Mouse (Mus musculus) cortical plate, adult 2 months (tissue): ENCODE results near the gene Grk3. TPM values are rescaled to one million over a fixed set of nuclear protein-coding genes. Genes with fewer than 3 reads are reported as not detected.

Source experiments
- H3K27ac ChIP-seq: fragments of 200-500 bp; 2 replicates; pipeline ENCODE4 v1.5.1; 2012; ENCODE audit warnings: low read length, control low read depth, inconsistent platforms; ENCODE audit not compliant: insufficient read depth
- H3K4me1 ChIP-seq: fragments of 200-500 bp; 2 replicates; pipeline ENCODE4 v1.6.1; 2011; ENCODE audit warnings: low read length; ENCODE audit not compliant: control insufficient read depth, insufficient read depth
- H3K4me3 ChIP-seq: fragments of 200-500 bp; 2 replicates; pipeline ENCODE4 v1.5.1; 2011; ENCODE audit warnings: mild to moderate bottlenecking, low read length, control low read depth; ENCODE audit not compliant: insufficient read depth
- CTCF ChIP-seq: fragments of 200-500 bp; IDR thresholded peaks from 2 replicates; pipeline ENCODE4 v1.5.1; 2011; ENCODE audit warnings: mild to moderate bottlenecking, control low read depth, low read length; ENCODE audit not compliant: insufficient read depth; ENCODE audit errors: extremely low read depth
- POLR2A ChIP-seq: fragments of 200-500 bp; IDR thresholded peaks from 2 replicates; pipeline ENCODE4 v1.6.1; 2011; ENCODE audit warnings: mild to moderate bottlenecking, low read length, control low read depth; ENCODE audit not compliant: insufficient read depth; ENCODE audit errors: extremely low read depth
- polyA plus RNA-seq: library from polyadenylated mRNA; depleted of rRNA; stranded (reverse); fragments of >200 nt; gene quantifications from 2 replicates; pipeline ENCODE4 v1.2.3, GENCODE M21; 2012

Gene Grk3
- polyA plus RNA-seq, 1 experiment = 51.1 TPM

DNA sequence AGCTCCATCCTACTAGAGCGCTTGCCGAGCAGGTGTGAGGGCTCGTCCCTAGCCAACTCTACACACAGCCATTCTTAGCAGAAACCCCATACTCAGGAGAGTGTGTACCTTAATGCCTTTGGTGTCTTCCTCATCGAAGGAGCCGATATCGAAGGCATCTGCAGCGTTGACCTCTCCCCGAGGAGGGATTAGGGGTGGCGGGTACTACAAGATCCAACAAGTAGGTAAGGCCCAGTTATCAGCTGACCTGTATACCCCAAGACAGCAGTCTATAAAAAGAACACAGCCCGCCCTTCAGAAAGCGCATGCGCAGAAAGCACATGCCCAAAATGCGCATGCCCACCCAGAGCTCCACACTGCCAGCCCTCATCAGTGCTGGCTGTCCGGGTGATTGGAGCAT lies 91.8 kb downstream of the Grk3 start:
- Histone ChIP-seq H3K27ac (no peak overlapping the region), H3K4me3 (no peak overlapping the region), H3K4me1 (peaks cover 5% of the 10 kb centered on the region)
- no peak for TF ChIP-seq CTCF
- no peak for TF ChIP-seq POLR2A

DNA sequence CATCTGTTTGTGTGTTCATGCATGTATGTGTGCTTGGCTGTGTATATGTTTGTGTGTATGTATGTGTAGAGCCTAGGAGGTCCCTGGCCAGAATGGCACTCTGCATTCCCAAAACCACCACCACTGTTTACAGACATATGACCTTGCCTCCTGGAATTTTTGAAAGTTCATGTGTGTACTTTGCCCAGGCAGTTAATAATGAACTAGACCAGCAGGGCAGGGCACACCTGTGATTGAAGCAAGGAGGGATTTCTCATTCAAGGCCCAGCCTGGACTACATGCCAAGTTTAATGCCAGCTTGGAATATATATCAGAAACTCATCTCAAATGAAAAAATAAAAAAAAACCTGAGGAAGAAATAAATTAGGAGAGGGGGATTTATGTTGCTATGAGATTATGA lies 93.7 kb downstream of the Grk3 start:
- H3K4me3 ChIP-seq = no peak overlapping the region
- TF ChIP-seq CTCF (no peak), POLR2A (no peak)
- H3K4me1 ChIP-seq = peaks cover 2% of the 10 kb centered on the region
- no peak overlapping the region for H3K27ac ChIP-seq

DNA sequence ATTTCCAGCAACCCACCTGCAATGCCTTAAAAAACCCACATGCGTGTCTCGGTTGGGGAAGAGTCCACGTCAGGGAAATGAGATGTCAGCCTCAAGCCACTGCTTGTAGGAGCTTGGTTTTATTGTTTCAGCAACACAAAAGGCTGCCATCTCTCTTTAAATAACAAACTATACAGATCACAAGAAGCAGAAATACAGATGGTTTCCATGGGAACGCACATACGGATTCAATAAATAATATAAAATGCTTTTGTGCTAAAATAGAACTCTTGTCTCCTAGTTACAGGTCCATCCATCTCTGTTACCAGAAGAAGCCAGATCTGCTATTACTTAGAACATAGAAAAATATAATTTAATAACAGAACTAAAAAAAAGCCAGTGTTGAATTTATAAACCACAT lies 105.2 kb downstream of the Grk3 start:
- Histone ChIP-seq H3K27ac (peak overlapping the region; percentile 42; the same call in 1 of the 2 replicates), H3K4me1 (peaks cover 6% of the 10 kb centered on the region), H3K4me3 (no peak overlapping the region)
- TF ChIP-seq CTCF (no peak), POLR2A (no peak)

DNA sequence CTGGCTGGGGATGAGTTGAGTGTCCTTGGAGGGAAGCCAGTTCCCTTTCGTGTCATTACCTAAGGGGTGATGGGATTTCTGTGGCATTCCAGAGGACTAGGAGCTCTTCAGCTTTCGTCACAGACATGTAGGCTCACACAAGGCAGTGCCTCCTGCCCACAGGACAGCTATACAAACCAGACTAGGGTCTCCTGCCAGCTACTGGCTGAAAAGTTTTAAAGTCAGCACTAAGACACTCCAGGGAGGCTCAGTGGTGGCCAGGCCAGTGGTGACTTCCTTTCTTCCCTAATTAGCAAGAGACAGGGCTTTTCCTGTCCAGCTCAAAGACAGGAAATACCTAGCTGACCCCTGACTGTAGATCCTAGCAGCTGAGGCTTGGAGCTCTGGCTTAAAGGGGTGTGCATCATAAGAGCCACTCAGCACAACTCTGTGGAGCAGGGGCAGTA lies 107.4 kb downstream of the Grk3 start:
- TF ChIP-seq POLR2A (no peak), CTCF (no peak)
- H3K27ac ChIP-seq = no peak overlapping the region

DNA sequence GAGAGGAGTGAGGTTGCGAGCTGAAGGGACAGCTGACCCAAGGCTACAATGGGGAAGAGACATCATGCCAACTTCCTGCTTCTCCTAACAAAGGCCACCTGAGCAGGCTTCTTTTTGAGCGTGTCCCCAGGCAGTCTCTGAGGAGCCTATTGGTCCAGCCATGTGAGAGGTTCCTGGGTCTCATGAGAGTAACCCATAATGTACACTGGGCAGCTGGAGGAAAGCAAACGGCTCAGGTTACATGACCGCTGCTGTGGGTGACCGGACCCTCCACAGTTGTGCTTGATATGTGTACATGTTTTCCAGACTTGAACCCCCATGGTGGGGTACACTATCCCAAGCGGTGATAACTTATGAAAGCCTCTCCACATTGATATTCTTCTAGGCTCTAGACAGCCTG lies 108.1 kb downstream of the Grk3 start:
- Histone ChIP-seq H3K4me1 (peaks cover 6% of the 10 kb centered on the region), H3K27ac (no peak overlapping the region), H3K4me3 (no peak overlapping the region)
- no peak for TF ChIP-seq POLR2A
- TF ChIP-seq CTCF = no peak

More for the DNA sequence above, 107.4 kb downstream of the Grk3 start:
- Histone ChIP-seq H3K4me1 (peaks cover 6% of the 10 kb centered on the region), H3K4me3 (no peak overlapping the region)

DNA sequence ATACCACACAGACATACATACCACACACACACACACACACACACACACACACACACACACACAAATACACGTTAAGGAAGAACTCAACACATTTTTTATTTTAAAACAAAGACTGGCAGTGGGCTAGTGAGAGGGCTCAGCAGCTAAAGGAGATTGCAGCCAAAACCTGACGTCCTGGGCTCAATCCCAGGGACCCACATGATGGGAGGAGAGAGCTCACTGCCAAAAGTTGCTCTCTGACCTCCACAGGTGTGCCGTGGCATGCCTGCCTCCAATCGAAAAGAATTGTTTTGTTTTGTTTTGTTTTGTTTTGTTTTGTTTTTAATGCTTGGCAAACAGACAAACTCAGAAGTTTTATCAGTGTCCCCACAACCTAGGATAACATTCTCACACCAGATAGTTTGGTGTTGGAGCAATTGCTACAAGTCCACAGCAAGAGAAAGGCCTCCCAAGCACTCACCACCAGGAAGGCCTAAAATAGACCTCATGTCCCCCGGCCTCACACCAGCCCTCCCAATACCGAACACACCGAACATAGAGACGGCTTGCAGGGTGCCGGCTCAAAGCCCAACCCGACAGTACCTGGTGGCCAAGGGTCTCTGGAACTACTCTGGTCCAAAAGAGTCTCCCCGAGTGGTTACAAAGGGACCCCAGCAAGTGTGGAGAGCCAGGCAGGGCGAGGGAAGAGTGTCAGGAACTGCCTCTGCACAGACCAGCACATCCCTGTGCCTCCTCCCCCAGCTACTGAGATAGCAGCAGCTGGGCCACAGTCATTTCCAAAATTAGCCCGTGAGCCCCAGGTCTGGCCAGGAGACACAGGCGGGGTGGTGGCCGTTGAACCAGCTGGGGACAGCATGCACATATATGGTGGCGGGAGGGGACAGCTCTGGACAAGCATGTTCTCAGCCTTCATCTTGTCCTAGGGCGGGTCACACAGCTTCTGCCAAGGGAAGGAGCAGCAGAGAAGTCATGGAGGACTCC lies 119.6 kb downstream of the Grk3 start, which contains the start of gene Myo18b:
Myo18b (minus strand) TSS at position 689 of the 981 bp plus-strand sequence.
- Histone ChIP-seq H3K27ac (no peak within 1 kb of the TSS), H3K4me3 (no peak within 1 kb of the TSS)
- no peak for TF ChIP-seq POLR2A
- TF ChIP-seq CTCF = no peak

DNA sequence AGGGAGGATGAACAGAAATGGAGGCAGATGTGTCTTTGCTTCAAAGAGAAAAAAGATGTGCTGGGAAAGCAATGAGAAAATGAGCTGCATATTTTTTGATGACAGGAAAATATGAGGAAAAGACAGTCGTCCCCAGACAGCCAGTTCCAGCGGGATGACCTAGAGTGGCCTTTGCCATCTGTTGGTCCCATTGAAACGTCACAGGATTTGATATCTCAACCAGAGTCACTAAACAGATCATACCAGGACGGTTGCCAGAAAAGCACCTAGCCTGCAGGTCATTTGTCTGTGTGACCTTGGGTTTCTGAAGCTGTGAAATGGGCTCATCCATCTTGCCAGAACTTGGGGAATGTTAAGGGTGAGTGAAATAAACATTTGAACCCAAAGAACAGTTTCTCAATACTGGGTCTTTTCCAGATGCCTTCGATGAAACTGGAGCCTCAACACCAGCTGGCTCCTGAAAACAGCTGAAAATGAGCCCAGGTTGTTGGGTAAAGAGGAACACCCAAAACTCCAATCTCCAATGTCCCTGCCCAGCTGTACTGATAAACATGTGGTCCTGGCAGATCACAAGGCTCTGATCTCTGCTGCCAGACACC lies 122.0 kb downstream of the Grk3 start:
- no peaks in the 10 kb centered on the region for H3K4me1 ChIP-seq
- no peak for TF ChIP-seq POLR2A
- no peak for TF ChIP-seq CTCF

More for the DNA sequence above, 119.6 kb downstream of the Grk3 start, which contains the start of gene Myo18b:
- no peaks in the 10 kb centered on the region for H3K4me1 ChIP-seq

DNA sequence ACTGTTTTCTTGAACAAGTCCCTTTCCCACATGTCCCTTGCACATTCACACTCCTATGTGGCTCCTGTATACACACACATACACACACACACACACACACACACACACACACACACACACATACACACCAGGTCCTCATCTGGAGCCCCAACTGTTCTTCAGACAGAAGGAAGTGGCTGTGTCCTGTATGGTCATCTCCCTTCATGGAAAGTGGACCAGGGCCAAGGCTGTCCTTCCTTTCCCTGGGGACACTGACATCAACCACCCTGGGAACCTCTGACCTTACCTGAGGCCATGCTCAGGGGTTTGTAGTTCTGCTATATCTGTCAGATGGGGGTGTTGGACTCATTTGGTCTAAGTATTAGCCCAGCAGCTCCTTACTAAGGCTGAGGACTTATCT lies 123.2 kb downstream of the Grk3 start:
- Histone ChIP-seq H3K4me1 (no peaks in the 10 kb centered on the region), H3K4me3 (no peak overlapping the region), H3K27ac (no peak overlapping the region)
- TF ChIP-seq CTCF (no peak), POLR2A (no peak)

More for the DNA sequence above, 122.0 kb downstream of the Grk3 start:
- Histone ChIP-seq H3K27ac (no peak overlapping the region), H3K4me3 (no peak overlapping the region)

DNA sequence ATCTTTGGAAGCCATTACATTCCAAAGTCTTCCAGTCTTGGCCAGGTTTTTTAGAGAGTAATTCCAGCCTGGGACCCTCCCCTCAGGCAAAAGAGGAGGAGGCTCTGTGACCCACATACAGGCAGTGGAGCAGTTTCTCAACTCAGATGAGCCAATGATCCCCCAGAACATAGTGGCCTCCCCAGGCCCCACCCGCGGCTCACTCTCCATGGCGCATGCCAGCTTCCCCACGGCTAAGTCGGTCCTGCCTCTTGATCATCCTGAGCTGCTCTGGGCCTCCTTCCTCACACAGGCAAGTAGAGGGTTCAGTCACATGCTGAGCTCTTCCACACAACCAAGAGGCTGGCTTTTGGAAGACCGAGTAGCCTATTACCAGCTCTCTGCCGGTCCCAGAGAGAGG lies 126.9 kb downstream of the Grk3 start:
- Histone ChIP-seq H3K4me3 (no peak overlapping the region), H3K4me1 (peaks cover 2% of the 10 kb centered on the region; the same call in 1 of the 2 replicates), H3K27ac (no peak overlapping the region)
- no peak for TF ChIP-seq CTCF
- TF ChIP-seq POLR2A = no peak
